Mouse (Mus musculus) stomach, postnatal 0 days (tissue): ENCODE data around the gene Arhgap42.

ENCODE experiments used
- CTCF ChIP-seq: IDR thresholded peaks from 2 replicates; pipeline ENCODE4 v1.5.1; 2016; ENCODE audit warnings: antibody characterized with exemption, low read depth, mild to moderate bottlenecking, moderate library complexity
- EP300 ChIP-seq: optimal IDR thresholded peaks from 2 replicates; pipeline ENCODE3; 2016; ENCODE audit warnings: antibody characterized with exemption

DNA sequence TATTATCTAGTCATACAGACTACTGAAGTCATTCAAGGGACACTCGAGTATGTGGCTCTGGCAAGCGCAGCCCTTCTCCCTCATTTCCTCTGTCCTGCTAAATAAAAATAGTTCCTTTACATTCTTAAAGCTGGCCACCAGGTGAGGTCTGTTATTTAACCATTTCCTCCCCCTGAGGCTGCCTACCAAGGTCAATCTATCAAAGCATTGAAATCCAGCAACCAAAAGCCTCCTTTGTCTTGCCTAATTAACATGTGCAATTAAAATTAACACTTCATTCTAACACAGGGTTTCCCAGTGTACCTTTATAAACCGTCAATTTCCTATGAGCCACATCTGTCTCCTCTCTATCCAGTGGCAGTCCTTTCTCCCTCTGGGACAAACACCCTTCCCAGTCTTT, 78.2 kb downstream of the Arhgap42 start:
- TF ChIP-seq EP300 (no peak), CTCF (no peak)
